Mouse (Mus musculus) kidney, adult 2 months (tissue): Measurements from ENCODE around the gene Dnm1. TPM values are rescaled to one million over a fixed set of nuclear protein-coding genes. Genes with fewer than 3 reads are reported as not detected.

Source experiments
- DNase-seq: peaks from one replicate; pipeline ENCODE4 v3.0.0; 2021
- H3K27ac ChIP-seq: fragments of 200-500 bp; 2 replicates; pipeline ENCODE4 v1.5.1; 2012; ENCODE audit warnings: low read depth, low read length, control low read depth, inconsistent platforms; ENCODE audit not compliant: insufficient read depth
- H3K27me3 ChIP-seq: fragments of 200-500 bp; replicated peaks from 2 replicates; pipeline ENCODE4 v1.6.1; 2012; ENCODE audit warnings: mild to moderate bottlenecking, moderate library complexity, low read length, inconsistent platforms; ENCODE audit not compliant: control insufficient read depth, insufficient read depth
- H3K36me3 ChIP-seq: fragments of 200-500 bp; 2 replicates; pipeline ENCODE4 v1.6.1; 2012; ENCODE audit warnings: mild to moderate bottlenecking, moderate library complexity, low read length, inconsistent platforms; ENCODE audit not compliant: control insufficient read depth, insufficient read depth
- H3K4me1 ChIP-seq: fragments of 200-500 bp; 2 replicates; pipeline ENCODE4 v1.6.1; 2011; ENCODE audit warnings: low read length; ENCODE audit not compliant: control insufficient read depth, insufficient read depth
- H3K4me3 ChIP-seq: fragments of 200-500 bp; 2 replicates; pipeline ENCODE4 v1.5.1; 2011; ENCODE audit warnings: mild to moderate bottlenecking, low read depth, low read length, control low read depth; ENCODE audit not compliant: insufficient read depth
- CTCF ChIP-seq: fragments of 200-500 bp; conservative IDR thresholded peaks from 2 replicates; pipeline ENCODE4 v1.5.1; 2011; ENCODE audit warnings: low read depth, mild to moderate bottlenecking, control low read depth, low read length, moderate library complexity, mixed read lengths; ENCODE audit not compliant: insufficient read depth, insufficient read length
- POLR2A ChIP-seq: fragments of 200-500 bp; IDR thresholded peaks from one replicate; pipeline ENCODE4 v1.6.1; 2011; ENCODE audit warnings: low read depth, low read length, control low read depth
- WGBS: fragments of 180-500 bp; shearing (Covaris S2); methylation state at CpG from one replicate; pipeline ENCODE4 v1.1.7; 2018; 5-methylcytosine and 5-hydroxymethylcytosine counted together
- polyA plus RNA-seq: library from polyadenylated mRNA; depleted of rRNA; stranded (reverse); fragments of >200 nt; gene quantifications from 2 replicates; pipeline ENCODE4 v1.2.3, GENCODE M21; 2012; rRNA removed

The Dnm1 gene
- 8.3 and 12.6 TPM in 2 replicates for polyA plus RNA-seq

DNA sequence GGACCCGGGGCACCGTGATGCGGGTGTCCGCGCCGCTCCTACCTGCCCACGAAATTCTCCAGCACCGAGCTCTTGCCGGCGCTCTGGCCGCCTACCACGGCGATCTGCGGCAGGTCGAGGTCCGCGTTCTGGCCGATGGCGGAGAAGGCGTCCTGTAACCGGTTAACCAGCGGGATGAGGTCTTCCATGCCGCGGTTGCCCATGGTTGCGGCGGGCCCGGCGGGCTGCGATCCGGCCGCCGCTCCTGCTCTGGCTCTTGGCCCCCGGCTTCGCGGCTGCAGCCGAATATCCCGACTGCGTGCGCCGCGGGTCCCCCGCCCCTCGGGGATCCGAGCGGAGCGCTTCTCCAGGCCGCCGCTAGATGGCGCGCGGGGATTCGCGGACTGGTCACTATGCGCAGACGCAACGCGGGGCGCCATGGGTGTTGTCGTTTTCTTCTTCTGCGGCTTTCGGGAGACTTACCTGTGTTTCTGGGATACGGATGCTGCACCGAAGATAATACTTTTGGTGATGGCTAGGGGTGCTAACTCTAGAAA, at the start of gene Dnm1:
TSS of gene Dnm1 (minus strand) at position 332 of the 536 bp plus-strand sequence.
- Histone ChIP-seq H3K4me1 (peaks cover 3% of the 10 kb centered on the region; the same call in 1 of the 2 replicates), H3K36me3 (no peaks in the 10 kb centered on the region), H3K27me3 (no peaks in the 10 kb centered on the region; the same call in 1 of the 2 replicates), H3K4me3 (peak within 1 kb of the TSS; percentile 68), H3K27ac (no peak within 1 kb of the TSS)
- under 1% methylated on average over 63 of the region's 63 CpGs for WGBS
- DNase-seq = peak; percentile 90
- TF ChIP-seq POLR2A = no peak
- TF ChIP-seq CTCF = peak; percentile 76

DNA sequence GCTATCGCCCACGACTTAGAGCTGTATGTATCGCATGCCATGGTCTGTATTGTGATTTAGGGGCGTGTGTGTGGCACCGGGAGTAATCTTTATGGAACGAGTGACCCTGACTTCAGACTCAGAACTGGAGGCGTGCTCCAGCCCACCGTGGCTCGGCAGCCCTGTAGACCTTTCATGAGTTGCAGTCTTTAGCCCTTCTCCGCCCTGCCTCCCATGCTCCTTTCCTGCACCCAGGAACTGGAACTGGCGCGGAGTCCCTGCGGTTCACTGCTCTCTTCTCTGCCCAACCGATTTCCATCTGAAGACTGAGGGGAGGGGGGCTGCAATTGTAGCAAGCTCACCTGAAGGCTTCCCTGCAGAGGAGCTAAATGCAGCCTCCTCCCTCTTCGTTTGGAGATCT, 43.6 kb upstream of the Dnm1 start:
- Histone ChIP-seq H3K27ac (peak overlapping the region; percentile 90), H3K36me3 (no peaks in the 10 kb centered on the region), H3K4me3 (peak overlapping the region; percentile 97), H3K4me1 (peaks cover 7% of the 10 kb centered on the region; the same call in 1 of the 2 replicates), H3K27me3 (no peaks in the 10 kb centered on the region)
- TF ChIP-seq POLR2A = no peak
- no peak for TF ChIP-seq CTCF
- WGBS = under 1% methylated on average over 15 of the region's 15 CpGs
- DNase-seq = no peak

DNA sequence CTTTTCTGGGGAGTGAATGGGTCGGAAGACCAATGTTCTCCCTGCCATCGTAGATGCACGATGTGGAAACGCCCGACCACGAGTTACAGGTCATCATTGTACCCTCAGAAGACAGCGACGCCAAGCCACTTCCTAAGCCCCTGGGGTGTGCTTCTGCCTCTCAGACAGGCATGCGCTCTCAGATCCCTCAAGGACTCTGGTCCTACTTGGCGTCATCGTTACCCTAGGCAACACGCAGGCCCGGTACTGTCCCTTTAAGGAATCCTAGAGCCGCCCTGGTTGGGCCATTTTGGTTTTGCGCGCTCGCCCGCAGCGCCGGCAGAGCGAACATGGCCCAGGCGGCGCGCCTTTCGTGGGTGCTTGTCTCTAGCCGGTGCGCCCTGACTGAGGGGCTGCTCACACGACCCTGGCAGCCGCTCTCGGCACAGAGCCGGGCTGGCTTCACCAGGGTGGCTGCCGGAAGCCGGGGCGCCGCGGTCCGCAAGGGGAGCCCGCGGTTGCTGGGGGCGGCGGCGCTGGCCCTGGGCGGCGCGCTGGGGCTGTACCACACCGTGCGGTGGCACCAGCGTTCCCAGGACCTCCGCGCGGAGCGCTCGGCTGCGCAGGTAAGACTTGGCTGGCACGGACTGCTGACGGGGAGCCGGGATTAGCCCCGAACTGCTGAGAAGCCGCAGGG, 42.9 kb upstream of the Dnm1 start:
- DNase-seq = peak; percentile 97
- Histone ChIP-seq H3K27me3 (no peaks in the 10 kb centered on the region), H3K36me3 (no peaks in the 10 kb centered on the region), H3K27ac (peak overlapping the region; percentile 90), H3K4me3 (peak overlapping the region; percentile 97), H3K4me1 (peaks cover 7% of the 10 kb centered on the region; the same call in 1 of the 2 replicates)
- TF ChIP-seq POLR2A (no peak), CTCF (no peak)
- WGBS = under 1% methylated on average over 59 of the region's 59 CpGs

DNA sequence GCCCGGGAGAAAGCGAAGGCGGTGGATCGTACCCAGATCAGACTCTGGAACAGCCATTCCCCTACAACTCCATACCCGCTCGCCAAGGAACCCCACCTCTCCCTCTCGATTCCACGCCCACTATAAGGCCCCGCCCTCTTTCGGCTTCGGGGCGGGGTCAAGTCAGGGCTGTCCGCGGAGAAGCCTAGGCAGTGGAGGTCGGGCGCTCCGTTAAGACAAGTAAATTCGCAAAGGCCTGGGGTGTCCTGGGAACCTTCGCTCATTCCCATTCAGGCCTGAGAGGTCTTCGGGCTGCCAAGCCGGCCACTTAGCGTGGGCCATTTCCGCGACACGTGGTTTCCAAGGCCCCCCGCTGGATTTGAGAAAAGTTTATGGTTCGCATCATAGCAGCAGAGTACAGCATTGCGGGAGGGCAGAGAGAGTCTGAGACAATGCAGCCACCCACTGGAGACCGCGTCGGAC, 42.4 kb upstream of the Dnm1 start, which contains the start of gene Ptges2:
TSS of gene Ptges2 (plus strand) at position 413 of the 462 bp plus-strand sequence.
- no peaks in the 10 kb centered on the region for H3K27me3 ChIP-seq
- 0% methylated on average over 31 of the region's 31 CpGs for WGBS
- peak within 1 kb of the TSS; percentile 97 for H3K4me3 ChIP-seq
- peak; percentile 27 for TF ChIP-seq POLR2A
- no peak for TF ChIP-seq CTCF
- no peaks in the 10 kb centered on the region for H3K36me3 ChIP-seq
- peak; percentile 96 for DNase-seq
- H3K27ac ChIP-seq = peak within 1 kb of the TSS; percentile 90
- H3K4me1 ChIP-seq = peaks cover 10% of the 10 kb centered on the region; the same call in 1 of the 2 replicates

DNA sequence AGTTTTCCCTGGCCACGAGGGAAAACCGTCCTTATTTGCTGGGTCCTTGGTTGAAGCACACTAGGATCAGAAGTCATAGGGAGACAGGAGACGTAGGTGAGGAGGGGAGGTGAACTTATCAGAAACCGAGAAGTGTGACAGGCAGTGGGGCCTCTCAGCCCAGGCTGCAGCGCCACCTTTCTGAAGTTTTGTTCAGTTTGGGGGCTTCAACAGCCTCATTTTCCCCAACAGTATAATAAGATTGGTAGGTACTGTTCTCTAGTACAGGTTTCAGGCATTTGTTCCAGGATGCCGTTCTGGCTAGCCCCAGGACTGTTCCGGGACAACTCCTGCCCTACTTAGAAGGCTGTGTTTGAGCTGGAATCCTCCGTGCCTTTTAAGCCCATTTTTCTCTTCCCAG, 41.8 kb upstream of the Dnm1 start:
- TF ChIP-seq POLR2A (no peak), CTCF (peak; percentile 41)
- peak overlapping the region; percentile 87 for H3K27ac ChIP-seq
- no peaks in the 10 kb centered on the region for H3K36me3 ChIP-seq
- H3K4me1 ChIP-seq = peaks cover 10% of the 10 kb centered on the region; the same call in 1 of the 2 replicates
- 3% methylated on average over 8 of the region's 8 CpGs for WGBS
- H3K4me3 ChIP-seq = peak overlapping the region; percentile 97
- H3K27me3 ChIP-seq = no peaks in the 10 kb centered on the region
- peak; percentile 52 for DNase-seq

DNA sequence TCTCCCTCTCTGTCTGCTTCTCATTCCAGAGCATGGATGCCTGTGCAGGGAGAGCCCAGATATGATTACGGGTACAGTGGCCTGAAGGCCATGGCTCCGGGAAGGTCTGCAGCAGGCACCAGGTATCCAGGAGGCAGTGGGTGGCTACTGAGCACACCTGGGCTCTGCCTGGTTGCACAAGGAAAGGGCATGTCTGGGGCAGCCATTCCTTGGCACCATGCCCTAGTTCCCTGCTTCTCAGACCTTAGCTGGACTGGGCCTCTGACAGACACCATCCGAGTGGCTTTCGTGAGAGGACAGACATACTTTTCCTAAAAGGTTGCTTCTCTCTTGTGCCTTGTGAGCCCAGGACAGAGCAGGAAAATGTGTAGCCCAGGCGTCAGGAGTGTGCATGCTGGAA, 38.9 kb upstream of the Dnm1 start:
- Histone ChIP-seq H3K4me3 (no peak overlapping the region), H3K27ac (peak overlapping the region; percentile 13; the same call in 1 of the 2 replicates), H3K27me3 (no peaks in the 10 kb centered on the region), H3K36me3 (no peaks in the 10 kb centered on the region), H3K4me1 (peaks cover 7% of the 10 kb centered on the region; the same call in 1 of the 2 replicates)
- peak; percentile 86 for DNase-seq
- 31% methylated on average over 5 of the region's 5 CpGs for whole genome bisulfite sequencing
- TF ChIP-seq POLR2A = no peak
- TF ChIP-seq CTCF = no peak

DNA sequence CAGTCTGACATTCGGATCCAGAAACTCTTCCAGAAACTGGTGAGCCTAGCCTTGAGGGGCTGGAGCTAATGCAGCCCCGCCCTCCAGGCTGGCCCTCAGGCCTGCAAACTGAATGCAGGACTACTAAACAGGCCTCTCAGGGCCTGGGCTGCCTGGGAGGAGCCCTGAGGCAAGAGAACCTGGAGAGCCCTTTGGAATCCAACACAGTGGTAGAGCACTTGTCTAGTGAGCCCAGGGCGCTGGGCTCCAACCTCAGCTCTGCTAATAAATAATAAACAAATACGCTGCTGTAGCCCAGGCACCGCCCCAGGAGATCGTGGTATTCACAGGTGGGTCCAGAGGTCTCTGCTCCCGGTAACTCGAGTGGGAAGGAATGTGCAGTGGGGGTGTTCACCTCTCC, 37.7 kb upstream of the Dnm1 start:
- Histone ChIP-seq H3K36me3 (no peaks in the 10 kb centered on the region), H3K27me3 (no peaks in the 10 kb centered on the region), H3K4me3 (no peak overlapping the region), H3K27ac (no peak overlapping the region), H3K4me1 (peaks cover 7% of the 10 kb centered on the region; the same call in 1 of the 2 replicates)
- DNase-seq = peak; percentile 77
- WGBS = 46% methylated on average over 8 of the region's 8 CpGs
- no peak for TF ChIP-seq CTCF
- TF ChIP-seq POLR2A = no peak

DNA sequence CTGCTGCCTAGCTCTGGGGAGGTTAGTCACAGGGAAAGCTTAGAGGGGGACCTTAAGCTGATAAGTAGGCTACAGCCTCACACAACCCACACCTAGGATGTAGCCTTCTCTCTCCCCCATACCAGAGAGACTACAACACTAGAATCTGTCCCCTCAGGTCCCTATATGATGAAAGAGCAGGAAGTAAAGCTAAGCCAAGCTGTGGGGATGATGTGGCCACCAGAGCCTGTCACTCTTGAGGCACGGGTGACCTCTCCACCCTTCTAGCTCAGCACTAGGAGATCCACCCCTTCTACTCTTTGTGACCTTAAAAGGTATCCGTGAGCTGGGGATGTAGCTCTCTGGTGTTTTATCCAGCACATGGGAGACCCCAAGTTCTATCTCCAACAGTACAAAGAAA, 36.0 kb upstream of the Dnm1 start:
- 75% methylated on average over 2 of the region's 2 CpGs for WGBS
- peaks cover 3% of the 10 kb centered on the region; the same call in 1 of the 2 replicates for H3K4me1 ChIP-seq
- TF ChIP-seq POLR2A (no peak), CTCF (no peak)
- no peak for DNase-seq
- no peaks in the 10 kb centered on the region for H3K27me3 ChIP-seq
- H3K4me3 ChIP-seq = no peak overlapping the region
- no peaks in the 10 kb centered on the region for H3K36me3 ChIP-seq
- H3K27ac ChIP-seq = no peak overlapping the region
